Comparison of ENCODE assay signal across 14 mouse cellular contexts in the genomic region with DNA sequence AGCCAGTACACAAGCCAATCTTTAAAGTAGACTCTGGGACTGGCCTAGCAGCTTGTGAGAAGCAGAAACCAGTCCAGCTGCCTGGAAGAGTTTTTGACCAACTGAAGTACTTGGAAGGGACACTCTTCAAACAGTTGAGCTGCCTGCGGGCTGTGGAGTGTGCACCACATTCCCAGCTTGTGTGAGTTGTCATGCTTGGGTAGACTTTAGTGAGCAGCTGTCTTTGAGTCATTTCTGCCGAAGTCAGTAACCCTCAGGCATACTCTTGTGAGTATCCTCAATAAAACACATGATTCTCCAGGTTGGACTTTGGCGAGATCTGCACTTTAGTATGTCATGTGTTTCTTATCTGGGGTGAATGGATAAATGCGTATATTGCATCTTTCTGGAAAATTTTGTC.
"Had no signal": no experiment of that assay in that cellular context is flagged by ENCODE, and none has a peak within 500 bp of the region (broad histone marks: within the 10 kb centered on the region; RNA-seq: fewer than 3 reads in every experiment).

No protein-coding gene starts in this region.

- H3K27ac ChIP-seq: left cerebral cortex, adult 2 months; limb, embryonic 10.5 days; liver, embryonic 15.5 days; lung, embryonic 15.5 days; midbrain, embryonic 10.5 days; midbrain, embryonic 15.5 days; neural tube, embryonic 13.5 days; stomach, embryonic 15.5 days had no signal

- H3K4me2 ChIP-seq: liver, embryonic 11.5 days; liver, embryonic 15.5 days; lung, embryonic 15.5 days; midbrain, embryonic 15.5 days; neural tube, embryonic 13.5 days; stomach, embryonic 15.5 days had no signal

- ATAC-seq: midbrain, embryonic 15.5 days had no signal

- H3K36me3 ChIP-seq: limb, embryonic 10.5 days; liver, embryonic 15.5 days; lung, embryonic 15.5 days; midbrain, embryonic 10.5 days; midbrain, embryonic 15.5 days; neural tube, embryonic 13.5 days; stomach, embryonic 15.5 days had no signal

- H3K9ac ChIP-seq: liver, embryonic 15.5 days; lung, embryonic 15.5 days; midbrain, embryonic 15.5 days; neural tube, embryonic 13.5 days; stomach, embryonic 15.5 days had no signal

- H3K9me3 ChIP-seq: limb, embryonic 10.5 days; liver, embryonic 15.5 days; lung, embryonic 15.5 days; midbrain, embryonic 10.5 days; midbrain, embryonic 15.5 days; neural tube, embryonic 13.5 days; stomach, embryonic 15.5 days had no signal

- H3K4me1 ChIP-seq: limb, embryonic 10.5 days; liver, embryonic 15.5 days; lung, embryonic 15.5 days; midbrain, embryonic 10.5 days; midbrain, embryonic 15.5 days; neural tube, embryonic 13.5 days; stomach, embryonic 15.5 days had no signal

- H3K27me3 ChIP-seq: liver, embryonic 15.5 days; lung, embryonic 15.5 days; midbrain, embryonic 15.5 days; neural tube, embryonic 13.5 days; stomach, embryonic 15.5 days had no signal

- DNase-seq: kidney, adult 11 months; retina, postnatal 1 day; right cerebral cortex, postnatal 14 days; thymus, adult 2 months; thymus, postnatal 25 days had no signal

- H3K4me3 ChIP-seq: left cerebral cortex, adult 2 months; limb, embryonic 10.5 days; liver, embryonic 15.5 days; lung, embryonic 15.5 days; midbrain, embryonic 10.5 days; midbrain, embryonic 15.5 days; neural tube, embryonic 13.5 days; stomach, embryonic 15.5 days had no signal
